Mouse (Mus musculus) testis, adult 2 months (tissue): Measurements from ENCODE around the gene Gm37240.

Experiments used
- CTCF ChIP-seq: fragments of 200-500 bp; IDR thresholded peaks from 2 replicates; pipeline ENCODE4 v1.5.1; 2012; ENCODE audit warnings: low read depth, mild to moderate bottlenecking, inconsistent platforms, low read length, moderate library complexity; ENCODE audit not compliant: control insufficient read depth, insufficient read depth, insufficient replicate concordance
- POLR2A ChIP-seq: fragments of 200-500 bp; IDR thresholded peaks from 2 replicates; pipeline ENCODE4 v1.6.1; 2012; ENCODE audit warnings: low read depth, mild to moderate bottlenecking, inconsistent platforms, low read length, moderate library complexity; ENCODE audit not compliant: control insufficient read depth

- TF ChIP-seq CTCF = no peak
- peak; percentile 67 for TF ChIP-seq POLR2A
These were observed 935.2 kb downstream of the Gm37240 start for GRCm38 (mm10) chr3:84952135-84952534.
